Mouse (Mus musculus): ENCODE data around the gene Cadm1. TPM values are rescaled to one million over a fixed set of nuclear protein-coding genes. Genes with fewer than 3 reads are reported as not detected.

Cadm1 gene
- polyA plus RNA-seq, 2 experiments: 3.4 to 6.4 TPM

DNA sequence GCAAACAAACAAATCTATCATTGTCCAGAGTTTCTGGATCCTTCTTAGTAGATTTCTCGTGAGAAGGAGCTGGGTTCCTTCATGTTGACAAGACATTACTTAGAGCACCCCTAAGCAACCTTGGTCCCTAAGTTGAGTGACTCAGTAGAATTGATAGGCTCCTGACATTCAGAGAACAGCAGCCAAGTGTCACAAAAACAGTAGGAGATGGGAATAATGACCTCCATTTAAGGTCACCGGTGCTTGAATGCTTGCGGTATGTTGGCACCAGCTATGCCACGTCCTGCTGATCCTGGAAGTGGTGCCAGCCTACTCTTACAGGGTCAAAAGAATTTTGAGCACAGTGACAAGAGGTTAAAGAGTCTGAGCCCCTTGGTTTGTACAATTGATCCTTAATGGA lies 139.2 kb downstream of the Cadm1 start:
- no peak for DNase-seq (ENCODE audit: low read depth in 3 of 3, low spot score in 3 of 3)
- Histone ChIP-seq H3K9ac (replicated peaks) (no peak overlapping the region), H3K4me3 (ENCODE audit: insufficient read depth in 1 of 2, low read depth in 2 of 2, low read length in 2 of 2) (no peak overlapping the region), H3K4me1 (replicated peaks; ENCODE audit: control insufficient read depth in 2 of 2, insufficient read depth in 2 of 2, low read length in 1 of 2) (no peaks in the 10 kb centered on the region), H3K4me2 (ENCODE audit: low read depth) (no peak overlapping the region), H3K27me3 (ENCODE audit: control insufficient read depth, insufficient read depth, low read length) (no peaks in the 10 kb centered on the region), H3K36me3 (replicated peaks; ENCODE audit: control insufficient read depth, insufficient read depth, low read depth) (no peaks in the 10 kb centered on the region), H3K9me3 (ENCODE audit: control insufficient read depth, low read length) (no peaks in the 10 kb centered on the region), H3K27ac (no peak overlapping the region)
- TF ChIP-seq CTCF (IDR thresholded peaks at IDR 0.05; ENCODE audit: low read depth) (no peak), EP300 (IDR thresholded peaks at IDR 0.05; ENCODE audit: low read depth) (no peak)
- no peak for ATAC-seq (ENCODE audit: insufficient read depth)
- WGBS (ENCODE audit: insufficient replicate concordance): 68% methylated on average over 4 of the region's 4 CpGs

DNA sequence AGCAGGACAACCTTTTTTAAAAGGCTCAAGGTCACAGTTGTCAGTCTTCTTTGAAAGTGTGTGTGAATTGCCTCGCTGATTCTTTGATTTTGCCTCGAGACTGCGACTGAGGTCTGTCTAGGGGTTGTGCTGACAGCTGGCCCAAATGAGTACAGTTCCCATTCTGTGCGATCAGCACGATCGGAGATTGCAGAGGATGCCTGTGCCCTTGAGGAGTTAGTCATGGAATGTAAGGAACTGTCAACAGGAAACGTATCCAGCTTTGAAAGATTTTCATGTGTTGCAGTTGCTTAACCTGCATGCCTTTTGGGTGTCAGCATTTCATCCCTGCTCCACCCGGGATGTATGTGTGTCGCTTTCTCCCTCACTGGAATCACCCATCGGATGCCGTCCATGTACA lies 141.6 kb downstream of the Cadm1 start:
- Histone ChIP-seq H3K36me3 (replicated peaks; ENCODE audit: control insufficient read depth, insufficient read depth, low read depth) (no peaks in the 10 kb centered on the region), H3K27ac (no peak overlapping the region), H3K4me1 (replicated peaks; ENCODE audit: control insufficient read depth in 2 of 2, insufficient read depth in 2 of 2, low read length in 1 of 2) (no peaks in the 10 kb centered on the region), H3K4me3 (ENCODE audit: insufficient read depth in 1 of 2, low read depth in 2 of 2, low read length in 2 of 2) (no peak overlapping the region), H3K9ac (replicated peaks) (no peak overlapping the region), H3K9me3 (ENCODE audit: control insufficient read depth, low read length) (no peaks in the 10 kb centered on the region), H3K4me2 (ENCODE audit: low read depth) (no peak overlapping the region), H3K27me3 (ENCODE audit: control insufficient read depth, insufficient read depth, low read length) (no peaks in the 10 kb centered on the region)
- DNase-seq (ENCODE audit: low read depth in 3 of 3, low spot score in 3 of 3) (no peak), ATAC-seq (ENCODE audit: insufficient read depth) (no peak)
- TF ChIP-seq EP300 (IDR thresholded peaks at IDR 0.05; ENCODE audit: low read depth) (no peak), CTCF (IDR thresholded peaks at IDR 0.05; ENCODE audit: low read depth) (no peak)
- 70% methylated on average over 11 of the region's 11 CpGs for WGBS (ENCODE audit: insufficient replicate concordance)

DNA sequence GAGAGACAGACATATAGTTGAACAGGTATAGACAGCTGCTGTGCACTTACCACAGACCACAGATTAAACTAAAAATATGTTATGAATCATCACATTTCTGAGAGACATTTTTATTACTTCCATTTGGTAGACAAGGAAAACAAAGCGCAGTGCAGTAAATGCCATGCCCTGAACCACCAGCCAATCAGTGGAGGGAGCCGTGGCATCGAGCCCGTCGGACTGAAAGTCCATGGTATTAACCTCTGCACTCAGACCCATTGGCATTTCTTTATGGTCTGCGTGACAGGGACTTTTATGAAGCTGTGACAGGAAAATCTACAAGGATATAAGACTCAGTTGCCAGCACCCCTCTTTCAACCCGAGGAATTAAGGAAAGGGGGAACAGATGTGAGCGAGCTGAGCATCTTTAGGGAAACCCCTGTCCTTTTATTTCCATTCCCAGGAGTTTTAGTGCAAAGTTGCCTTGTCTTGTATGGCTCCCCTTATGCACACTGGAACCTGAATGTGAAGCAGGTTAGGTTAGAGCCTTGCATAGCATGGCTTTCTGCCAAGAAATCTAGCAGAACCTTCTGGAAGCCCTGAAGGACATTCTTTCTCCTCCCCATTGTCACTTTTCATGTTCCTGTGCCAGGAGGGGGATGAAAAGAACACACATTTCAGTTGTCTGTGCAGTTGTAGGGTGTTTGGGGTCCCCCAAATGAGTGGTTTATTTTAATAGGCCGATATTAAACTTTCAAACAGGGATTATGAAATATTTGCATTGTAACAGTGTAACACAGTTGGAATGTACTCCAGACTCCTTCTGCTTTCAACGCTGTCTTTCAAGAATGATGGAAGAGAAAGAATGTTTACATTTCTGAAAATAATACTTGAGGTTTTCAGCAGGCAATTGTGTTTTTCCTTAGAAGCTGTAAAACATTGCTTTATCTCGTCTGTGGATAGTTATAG lies 145.1 kb downstream of the Cadm1 start:
- Histone ChIP-seq H3K4me3 (ENCODE audit: insufficient read depth in 1 of 2, low read depth in 2 of 2, low read length in 2 of 2) (no peak overlapping the region), H3K36me3 (replicated peaks; ENCODE audit: control insufficient read depth, insufficient read depth, low read depth) (no peaks in the 10 kb centered on the region), H3K9ac (replicated peaks) (no peak overlapping the region), H3K27ac (no peak overlapping the region), H3K27me3 (ENCODE audit: control insufficient read depth, insufficient read depth, low read length) (no peaks in the 10 kb centered on the region), H3K4me2 (ENCODE audit: low read depth) (no peak overlapping the region), H3K4me1 (replicated peaks; ENCODE audit: control insufficient read depth in 2 of 2, insufficient read depth in 2 of 2, low read length in 1 of 2) (no peaks in the 10 kb centered on the region), H3K9me3 (ENCODE audit: control insufficient read depth, low read length) (no peaks in the 10 kb centered on the region)
- DNase-seq (ENCODE audit: low read depth in 3 of 3, low spot score in 3 of 3): no peak
- 66% methylated on average over 11 of the region's 11 CpGs for WGBS (ENCODE audit: insufficient replicate concordance)
- no peak for TF ChIP-seq CTCF (IDR thresholded peaks at IDR 0.05; ENCODE audit: low read depth)
- TF ChIP-seq EP300 (IDR thresholded peaks at IDR 0.05; ENCODE audit: low read depth): no peak
- no peak for ATAC-seq (ENCODE audit: insufficient read depth)

DNA sequence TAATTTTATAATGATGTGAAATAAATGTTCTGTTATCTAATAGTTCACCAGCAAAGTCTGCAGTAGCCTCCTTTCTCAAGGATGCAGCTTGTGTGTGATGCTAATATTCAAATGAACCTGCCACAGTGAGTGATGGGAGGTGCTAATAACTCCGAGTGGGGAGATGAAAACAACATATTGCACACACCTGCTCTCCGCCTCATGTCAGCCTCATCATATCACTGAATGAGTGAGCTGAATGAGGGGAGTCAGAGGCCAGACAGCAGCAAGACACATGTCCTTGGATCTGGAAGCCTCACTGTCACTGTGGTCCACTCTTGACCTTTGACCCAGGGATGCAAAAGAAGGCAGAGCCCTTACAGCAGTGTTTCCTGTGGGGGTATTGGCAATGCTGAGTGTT lies 156.9 kb downstream of the Cadm1 start:
- WGBS (ENCODE audit: insufficient replicate concordance): 54% methylated on average over 2 of the region's 2 CpGs
- H3K4me3 ChIP-seq (ENCODE audit: insufficient read depth in 1 of 2, low read depth in 2 of 2, low read length in 2 of 2): no peak overlapping the region
- no peaks in the 10 kb centered on the region for H3K27me3 ChIP-seq (ENCODE audit: control insufficient read depth, insufficient read depth, low read length)
- ATAC-seq (ENCODE audit: insufficient read depth) (no peak), DNase-seq (ENCODE audit: low read depth in 3 of 3, low spot score in 3 of 3) (no peak)
- H3K4me2 ChIP-seq (ENCODE audit: low read depth): no peak overlapping the region
- peaks cover 0 to 2% of the 10 kb centered on the region in 2 experiments; a peak in 1 of 4 replicates for H3K4me1 ChIP-seq (replicated peaks; ENCODE audit: control insufficient read depth in 2 of 2, insufficient read depth in 2 of 2, low read length in 1 of 2)
- H3K9ac ChIP-seq (replicated peaks): no peak overlapping the region
- no peak overlapping the region for H3K27ac ChIP-seq
- no peak for TF ChIP-seq EP300 (IDR thresholded peaks at IDR 0.05; ENCODE audit: low read depth)
- H3K9me3 ChIP-seq (ENCODE audit: control insufficient read depth, low read length): no peaks in the 10 kb centered on the region
- H3K36me3 ChIP-seq (replicated peaks; ENCODE audit: control insufficient read depth, insufficient read depth, low read depth): no peaks in the 10 kb centered on the region

DNA sequence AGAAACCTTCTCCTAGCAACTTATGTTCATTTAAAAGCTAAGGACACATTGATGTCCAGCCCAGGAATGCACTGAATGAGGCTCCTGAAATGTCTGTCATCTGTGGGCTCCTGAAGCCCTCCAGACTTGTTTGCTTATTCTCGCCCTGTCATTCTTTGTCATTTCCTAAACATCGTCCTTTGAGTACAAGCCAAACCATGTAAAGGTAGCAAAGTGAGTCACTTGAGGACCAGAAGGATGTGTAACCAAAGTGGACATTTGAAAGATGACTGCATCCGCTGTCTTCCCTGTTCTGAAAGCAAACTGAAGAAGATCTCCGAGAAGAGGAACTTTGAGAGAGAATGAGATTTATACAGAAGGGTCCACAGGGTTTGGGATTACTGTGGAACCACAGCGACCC lies 157.6 kb downstream of the Cadm1 start:
- WGBS (ENCODE audit: insufficient replicate concordance): 62% methylated on average over 5 of the region's 5 CpGs
- DNase-seq (ENCODE audit: low read depth in 3 of 3, low spot score in 3 of 3) (no peak), ATAC-seq (ENCODE audit: insufficient read depth) (no peak)
- no peak for TF ChIP-seq CTCF (IDR thresholded peaks at IDR 0.05; ENCODE audit: low read depth)
- no peak for TF ChIP-seq EP300 (IDR thresholded peaks at IDR 0.05; ENCODE audit: low read depth)
- Histone ChIP-seq H3K4me2 (ENCODE audit: low read depth) (no peak overlapping the region), H3K27me3 (ENCODE audit: control insufficient read depth, insufficient read depth, low read length) (no peaks in the 10 kb centered on the region), H3K9me3 (ENCODE audit: control insufficient read depth, low read length) (no peaks in the 10 kb centered on the region), H3K27ac (no peak overlapping the region), H3K36me3 (replicated peaks; ENCODE audit: control insufficient read depth, insufficient read depth, low read depth) (no peaks in the 10 kb centered on the region), H3K4me1 (replicated peaks; ENCODE audit: control insufficient read depth in 2 of 2, insufficient read depth in 2 of 2, low read length in 1 of 2) (no peaks in the 10 kb centered on the region), H3K4me3 (ENCODE audit: insufficient read depth in 1 of 2, low read depth in 2 of 2, low read length in 2 of 2) (no peak overlapping the region), H3K9ac (replicated peaks) (no peak overlapping the region)
